Mouse (Mus musculus) ES-Bruce4 (cell line): ENCODE measurements at regions not wholly inside any gene's neighbourhood (a gene's known extent, or its start where the extent isn't known, plus 50 kb on each side); places are given as distances from the start of the nearest gene placed in this dataset.

Experiments used
- CTCF ChIP-seq: IDR thresholded peaks from one replicate; pipeline ENCODE4 v1.8.1; 2011; ENCODE audit warnings: low read depth, low read length
- EP300 ChIP-seq: IDR thresholded peaks from 2 replicates; pipeline ENCODE4 v1.6.1; 2011; ENCODE audit warnings: low read depth, low read length; ENCODE audit not compliant: insufficient read depth
- POLR2A ChIP-seq: IDR thresholded peaks from one replicate; pipeline ENCODE4 v1.8.1; 2011; ENCODE audit warnings: low read length; ENCODE audit not compliant: insufficient read depth

- TF ChIP-seq CTCF (no peak), POLR2A (no peak), EP300 (no peak)
Measured at GRCm38 (mm10) chr3:140875500-140876200, 336.5 kb downstream of the Pdha2 start.
